Mouse (Mus musculus) CH12.LX (cell line): ENCODE measurements around the gene Cyb561.

Experiments
- CHD1 ChIP-seq: IDR thresholded peaks from 2 replicates; pipeline ENCODE4 v1.6.1; 2012; ENCODE audit warnings: low read depth, low read length, improper control_type of control experiment, inconsistent platforms
- CTCF ChIP-seq, 2 experiments: IDR thresholded peaks in 1 of 2; conservative IDR thresholded peaks in 1 of 2; 2 replicates each; pipeline ENCODE4 v1.5.1; 2011 to 2012; ENCODE audit warnings: low read depth in 2 of 2, low read length in 2 of 2, improper control_type of control experiment in 1 of 2, inconsistent platforms in 1 of 2, mild to moderate bottlenecking in 1 of 2, moderate library complexity in 1 of 2
- E2F4 ChIP-seq: IDR thresholded peaks from 2 replicates; pipeline ENCODE4 v1.6.1; 2011; ENCODE audit warnings: low read depth, low read length, improper control_type of control experiment; ENCODE audit not compliant: insufficient replicate concordance
- MAFK ChIP-seq: IDR thresholded peaks from 2 replicates; pipeline ENCODE4 v1.6.1; 2011; ENCODE audit warnings: low read length, improper control_type of control experiment; ENCODE audit not compliant: insufficient replicate concordance
- MAZ ChIP-seq: IDR thresholded peaks from 2 replicates; pipeline ENCODE4 v1.6.1; 2012; ENCODE audit warnings: low read depth, mild to moderate bottlenecking, inconsistent platforms, low read length, improper control_type of control experiment, moderate library complexity
- SMC3 ChIP-seq: IDR thresholded peaks from 2 replicates; pipeline ENCODE4 v1.6.1; 2011; ENCODE audit warnings: low read depth, low read length, improper control_type of control experiment

- TF ChIP-seq E2F4 (no peak), MAFK (no peak), CHD1 (no peak), CTCF (conservative IDR thresholded peaks at IDR 0.05 in 1 of 2, IDR thresholded peaks at IDR 0.05 in 1 of 2; ENCODE audit: low read depth in 2 of 2, low read length in 2 of 2) (no peak), SMC3 (no peak), MAZ (no peak)
These were observed 2.8 kb upstream of the Cyb561 start for GRCm38 (mm10) chr11:105955815-105956430.
